Mouse (Mus musculus) heart, embryonic 11.5 days (tissue): Measurements from ENCODE around the gene Bmp5. TPM values are rescaled to one million over a fixed set of nuclear protein-coding genes. Genes with fewer than 3 reads are reported as not detected.

Experiments used
- ATAC-seq: fragments of 200-750 bp; cut with Nextera tagmentation; replicated peaks from 2 replicates; pipeline ENCODE4 v1.8.0; 2017; ENCODE audit warnings: moderate library complexity; ENCODE audit not compliant: insufficient number of reproducible peaks, low FRiP score, low TSS enrichment
- H3K27ac ChIP-seq: fragments of 300-500 bp; sonication (generic); 2 replicates; pipeline ENCODE4 v1.5.1; 2014; ENCODE audit warnings: mild to moderate bottlenecking, low read depth, low read length
- H3K27me3 ChIP-seq: fragments of 300-500 bp; sonication (generic); 2 replicates; pipeline ENCODE4 v1.6.1; 2014; ENCODE audit warnings: mild to moderate bottlenecking, low read length, mixed read lengths; ENCODE audit not compliant: control insufficient read depth, insufficient read depth
- H3K36me3 ChIP-seq: fragments of 300-500 bp; sonication (generic); 2 replicates; pipeline ENCODE4 v1.6.1; 2014; ENCODE audit warnings: mild to moderate bottlenecking, low read length, moderate library complexity, mixed read lengths; ENCODE audit not compliant: control insufficient read depth, insufficient read depth
- H3K4me1 ChIP-seq: fragments of 300-500 bp; sonication (generic); 2 replicates; pipeline ENCODE4 v1.6.1; 2014; ENCODE audit warnings: low read length; ENCODE audit not compliant: control insufficient read depth, insufficient read depth
- H3K4me2 ChIP-seq: fragments of 300-500 bp; sonication (generic); 2 replicates; pipeline ENCODE4 v1.6.1; 2014; ENCODE audit warnings: mild to moderate bottlenecking, moderate library complexity
- H3K4me3 ChIP-seq: fragments of 300-500 bp; sonication (generic); 2 replicates; pipeline ENCODE4 v1.5.1; 2014; ENCODE audit warnings: low read depth, low read length
- H3K9ac ChIP-seq: fragments of 300-500 bp; sonication (generic); 2 replicates; pipeline ENCODE4 v1.6.1; 2014; ENCODE audit warnings: mild to moderate bottlenecking, low read depth, low read length, moderate library complexity
- H3K9me3 ChIP-seq: fragments of 300-500 bp; sonication (generic); replicated peaks from 2 replicates; pipeline ENCODE4 v1.6.1; 2016; ENCODE audit warnings: low read length; ENCODE audit not compliant: control insufficient read depth
- WGBS: fragments of 180-500 bp; shearing (Covaris S2); extraction: QIAGEN DNeasy Blood & Tissue Kit; methylation state at CpG from one replicate; pipeline ENCODE4 v1.1.7; 2014; ENCODE audit not compliant: insufficient replicate concordance; 5-methylcytosine and 5-hydroxymethylcytosine counted together
- polyA plus RNA-seq: library from polyadenylated mRNA; unstranded; fragments of >200 nt; fragmentation: Nextera tagmentation; extraction: Ambion mirVana; gene quantifications from 2 replicates; pipeline ENCODE4 v1.2.1, GENCODE M21; 2014

Gene Bmp5
- polyA plus RNA-seq, 1 experiment from 2014 or later = 11.2 TPM

GRCm38 (mm10) chr9:75858939-75859338, 83.8 kb downstream of the Bmp5 start:
- H3K9ac ChIP-seq = no peak overlapping the region
- H3K36me3 ChIP-seq = no peaks in the 10 kb centered on the region
- no peak overlapping the region for H3K4me3 ChIP-seq
- no peaks in the 10 kb centered on the region; the same call in 1 of the 2 replicates for H3K4me1 ChIP-seq
- no peak for ATAC-seq
- no peaks in the 10 kb centered on the region for H3K9me3 ChIP-seq
- no peak overlapping the region for H3K27ac ChIP-seq
- H3K4me2 ChIP-seq = no peak overlapping the region
- 58% methylated on average over 2 of the region's 2 CpGs for WGBS
- no peaks in the 10 kb centered on the region for H3K27me3 ChIP-seq

GRCm38 (mm10) chr9:75870332-75871177, 95.4 kb downstream of the Bmp5 start:
- no peak for ATAC-seq
- Histone ChIP-seq H3K36me3 (no peaks in the 10 kb centered on the region), H3K27ac (no peak overlapping the region), H3K27me3 (no peaks in the 10 kb centered on the region), H3K9me3 (no peaks in the 10 kb centered on the region), H3K4me1 (no peaks in the 10 kb centered on the region), H3K9ac (no peak overlapping the region), H3K4me3 (no peak overlapping the region), H3K4me2 (no peak overlapping the region)
- WGBS = 81% methylated on average over 7 of the region's 7 CpGs

- Histone ChIP-seq H3K4me2 (no peak overlapping the region), H3K9me3 (no peaks in the 10 kb centered on the region), H3K36me3 (no peaks in the 10 kb centered on the region), H3K9ac (no peak overlapping the region), H3K4me3 (no peak overlapping the region), H3K27ac (no peak overlapping the region), H3K4me1 (no peaks in the 10 kb centered on the region), H3K27me3 (no peaks in the 10 kb centered on the region)
- WGBS = 64% methylated on average over 2 of the region's 2 CpGs
- ATAC-seq = no peak
Observed at GRCm38 (mm10) chr9:75876333-75876732, 101.2 kb downstream of the Bmp5 start.

DNA sequence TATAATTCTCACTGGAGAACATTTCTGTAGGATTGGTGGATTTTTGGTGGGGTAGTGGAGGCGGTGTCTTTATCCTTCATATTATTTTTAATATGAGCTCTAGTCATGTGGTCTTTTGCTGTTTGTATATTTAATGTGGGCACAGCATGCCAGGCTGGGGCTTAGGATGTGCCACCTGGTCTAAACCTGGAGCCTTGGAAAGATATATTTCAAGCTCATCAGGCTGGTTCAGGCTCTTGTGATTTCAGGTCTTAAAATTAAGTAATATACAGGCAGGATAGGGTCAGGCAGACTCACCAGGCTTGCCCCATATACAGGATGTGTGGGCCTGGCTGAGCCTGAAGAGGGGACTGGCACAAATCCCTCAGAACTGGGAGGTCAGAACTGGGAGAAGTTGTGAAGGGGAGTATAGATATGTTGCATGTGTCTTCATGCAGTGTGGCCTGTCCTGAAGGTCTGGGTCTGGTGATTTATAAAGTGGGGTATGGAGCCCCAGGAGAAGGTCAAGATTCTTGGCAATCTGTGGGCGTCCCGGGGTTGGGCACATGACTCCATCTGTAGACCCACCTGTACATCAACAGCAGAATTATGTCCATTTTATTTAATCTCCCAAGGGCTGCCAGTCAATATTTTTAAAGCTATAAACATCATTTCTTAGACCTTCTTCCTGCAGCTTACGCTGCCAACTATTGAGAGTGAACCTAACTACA, 108.5 kb downstream of the Bmp5 start:
- Histone ChIP-seq H3K4me3 (no peak overlapping the region), H3K27me3 (no peaks in the 10 kb centered on the region), H3K36me3 (no peaks in the 10 kb centered on the region), H3K4me1 (no peaks in the 10 kb centered on the region), H3K4me2 (no peak overlapping the region), H3K9me3 (no peaks in the 10 kb centered on the region), H3K27ac (no peak overlapping the region), H3K9ac (no peak overlapping the region)
- 88% methylated on average over 4 of the region's 4 CpGs for WGBS
- no peak for ATAC-seq

GRCm38 (mm10) chr9:75886801-75887544, 111.8 kb downstream of the Bmp5 start:
- H3K27me3 ChIP-seq = no peaks in the 10 kb centered on the region
- ATAC-seq = no peak

DNA sequence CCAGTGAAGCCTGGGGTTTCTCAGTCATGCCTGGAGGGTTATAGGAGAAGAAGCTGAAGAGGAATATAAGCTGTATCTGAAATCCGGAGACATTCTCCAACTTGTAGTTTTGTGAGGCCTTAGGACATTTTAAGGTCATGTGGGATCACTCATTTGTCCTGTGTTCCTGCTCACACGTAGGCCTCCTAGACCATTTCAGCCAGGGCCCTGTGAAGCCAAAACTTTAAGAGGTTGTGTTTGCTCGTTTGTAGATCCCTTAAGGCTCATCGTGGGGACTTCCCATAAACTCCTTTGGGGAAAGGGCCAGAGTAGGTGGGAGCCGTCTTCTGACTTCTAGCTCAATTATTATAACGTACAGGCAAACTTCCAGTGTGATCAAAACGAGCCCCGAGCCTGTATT, 121.8 kb downstream of the Bmp5 start:
- no peak overlapping the region for H3K4me3 ChIP-seq
- H3K36me3 ChIP-seq = no peaks in the 10 kb centered on the region
- no peak for ATAC-seq
- no peak overlapping the region for H3K4me2 ChIP-seq
- H3K27ac ChIP-seq = no peak overlapping the region
- WGBS = 81% methylated on average over 8 of the region's 8 CpGs
- no peaks in the 10 kb centered on the region for H3K27me3 ChIP-seq
- no peaks in the 10 kb centered on the region for H3K4me1 ChIP-seq
- no peak overlapping the region for H3K9ac ChIP-seq
- H3K9me3 ChIP-seq = no peaks in the 10 kb centered on the region

More at GRCm38 (mm10) chr9:75886801-75887544, 111.8 kb downstream of the Bmp5 start:
- no peak overlapping the region for H3K9ac ChIP-seq
- no peaks in the 10 kb centered on the region for H3K36me3 ChIP-seq
- H3K4me1 ChIP-seq = no peaks in the 10 kb centered on the region
- no peak overlapping the region for H3K4me2 ChIP-seq
- no peak overlapping the region for H3K27ac ChIP-seq
- H3K9me3 ChIP-seq = no peaks in the 10 kb centered on the region
- H3K4me3 ChIP-seq = no peak overlapping the region
- 90% methylated on average over 7 of the region's 7 CpGs for WGBS

DNA sequence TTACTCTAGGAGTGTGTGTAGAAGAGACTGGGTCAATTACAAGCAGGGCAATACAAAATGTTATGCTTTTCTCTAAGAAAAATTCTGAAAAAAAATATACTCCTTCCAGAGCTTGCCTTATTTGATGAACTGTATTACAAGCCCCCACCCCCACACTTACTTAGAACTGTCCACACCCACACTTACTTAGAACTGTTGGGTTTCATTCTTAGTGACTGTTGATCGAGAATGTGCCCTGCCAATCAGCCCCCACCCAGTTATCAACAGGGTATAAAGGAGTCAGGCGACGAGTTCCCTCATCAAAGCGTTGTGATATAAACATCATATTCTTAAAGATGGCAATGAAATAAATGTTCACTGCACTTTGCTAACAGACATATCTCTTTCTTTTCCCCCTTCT, 122.9 kb downstream of the Bmp5 start:
- Histone ChIP-seq H3K27me3 (no peaks in the 10 kb centered on the region), H3K27ac (no peak overlapping the region), H3K4me3 (no peak overlapping the region), H3K4me2 (no peak overlapping the region), H3K9ac (no peak overlapping the region), H3K9me3 (no peaks in the 10 kb centered on the region), H3K36me3 (no peaks in the 10 kb centered on the region), H3K4me1 (no peaks in the 10 kb centered on the region)
- no peak for ATAC-seq
- 73% methylated on average over 4 of the region's 4 CpGs for WGBS

DNA sequence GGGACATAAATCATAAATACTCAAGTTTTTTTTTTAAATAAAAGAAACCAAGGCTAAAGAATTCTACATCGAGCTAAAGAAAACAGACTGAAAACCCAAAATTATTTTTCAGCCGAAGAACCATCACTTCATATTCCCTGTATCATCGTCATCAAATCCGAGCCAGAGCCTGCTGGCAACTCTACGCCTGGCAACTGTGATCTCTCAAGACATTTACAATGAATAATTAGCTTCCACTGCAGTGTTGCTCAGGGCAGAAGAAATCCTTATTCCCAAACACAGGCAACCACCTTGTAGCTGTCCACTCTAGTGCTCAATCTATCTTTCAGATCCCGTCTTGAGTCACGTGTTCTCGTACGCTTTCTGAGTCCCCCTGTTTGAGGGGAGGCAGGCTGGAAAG, 126.1 kb downstream of the Bmp5 start:
- 55% methylated on average over 9 of the region's 9 CpGs for WGBS
- H3K4me2 ChIP-seq = no peak overlapping the region
- H3K4me3 ChIP-seq = no peak overlapping the region
- no peaks in the 10 kb centered on the region for H3K27me3 ChIP-seq
- no peak for ATAC-seq
- no peak overlapping the region for H3K9ac ChIP-seq
- no peak overlapping the region for H3K27ac ChIP-seq
- no peaks in the 10 kb centered on the region for H3K36me3 ChIP-seq
- H3K9me3 ChIP-seq = no peaks in the 10 kb centered on the region
- no peaks in the 10 kb centered on the region for H3K4me1 ChIP-seq
